Mouse (Mus musculus) spleen, adult 2 months (tissue): ENCODE results near the gene Atf7ip.

Experiments
- CTCF ChIP-seq: fragments of 200-500 bp; IDR thresholded peaks from 2 replicates; pipeline ENCODE4 v1.5.1; 2011; ENCODE audit warnings: mild to moderate bottlenecking, inconsistent platforms; ENCODE audit not compliant: insufficient read depth, insufficient read length, insufficient replicate concordance; ENCODE audit errors: extremely low read depth
- POLR2A ChIP-seq: fragments of 200-500 bp; IDR thresholded peaks from 2 replicates; pipeline ENCODE4 v1.6.1; 2011; ENCODE audit warnings: low read depth, low read length, inconsistent platforms

- TF ChIP-seq CTCF (no peak), POLR2A (no peak)
Observed at GRCm38 (mm10) chr6:136655786-136656185, 149.8 kb downstream of the Atf7ip start.
